Mouse (Mus musculus) megakaryocyte progenitor cell, adult 5-6 weeks (primary cell): ENCODE results near the gene Fam20b. TPM values are rescaled to one million over a fixed set of nuclear protein-coding genes. Genes with fewer than 3 reads are reported as not detected.

ENCODE experiments used
- ATAC-seq: replicated peaks from 2 replicates; pipeline ENCODE4 v1.8.0; 2016; ENCODE audit warnings: mild to moderate bottlenecking, moderate TSS enrichment, inconsistent platforms; ENCODE audit not compliant: poor library complexity
- total RNA-seq, 2 experiments: library from RNA; stranded (forward) in 1 of 2; stranded (reverse) in 1 of 2; fragments of 157-497, 149-512 nt in 1 of 2; fragments of 200-1000 nt in 1 of 2; gene quantifications; 2 replicates each; pipeline versions ENCODE4 v1.2.3 to v1.2.4; 2015 to 2017

The Fam20b gene
- total RNA-seq (2015): 15.0 and 18.5 TPM in 2 replicates
- 46.0 and 49.1 TPM in 2 replicates for total RNA-seq (2017)

- ATAC-seq: peak; percentile 90
These were observed at the start of gene Fam20b for GRCm38 (mm10) chr1:156718950-156719805. Gene Fam20b (minus strand): TSS chr1:156719086.

DNA sequence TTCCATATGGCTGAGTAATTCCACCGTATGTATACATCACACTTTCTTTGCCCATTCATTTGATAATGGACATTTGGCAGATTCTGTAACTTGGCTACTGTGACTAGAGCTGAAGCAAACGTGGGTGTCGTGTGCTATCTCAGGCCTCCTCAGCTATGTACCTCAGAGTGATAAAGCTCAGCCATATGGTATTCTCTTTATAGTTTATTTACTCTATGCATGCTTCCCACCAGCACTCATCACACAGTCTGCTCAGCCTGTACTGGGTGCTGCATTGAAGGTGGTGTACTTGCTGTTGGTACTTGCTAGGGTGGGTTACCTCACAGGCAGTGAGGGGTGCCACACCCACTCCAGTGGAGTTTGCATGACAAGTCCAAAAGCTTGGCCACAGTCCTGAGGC, 46.4 kb upstream of the Fam20b start:
- ATAC-seq: no peak

- ATAC-seq: no peak
These were observed 45.7 kb upstream of the Fam20b start for GRCm38 (mm10) chr1:156764584-156764983.

- ATAC-seq: no peak
These were observed 44.4 kb upstream of the Fam20b start for GRCm38 (mm10) chr1:156763280-156763679.

DNA sequence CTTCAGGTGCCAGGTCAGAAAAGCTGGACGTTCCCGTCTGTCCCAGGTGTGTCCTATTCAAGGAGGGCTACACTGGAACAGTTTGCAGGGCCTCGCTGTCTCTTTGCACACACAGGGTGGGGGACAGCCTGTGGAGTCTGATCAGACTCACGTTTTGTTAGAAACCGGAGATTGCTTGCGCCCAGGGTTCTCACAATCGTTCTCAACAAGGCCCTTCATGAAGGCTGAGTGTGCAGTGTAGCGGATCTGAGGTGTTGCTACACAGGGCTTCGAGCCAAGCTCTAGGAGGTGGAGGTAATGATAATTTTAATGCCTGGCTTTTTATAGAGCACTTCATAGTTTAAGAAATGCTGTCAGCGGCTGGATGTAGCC, 42.5 kb upstream of the Fam20b start:
- ATAC-seq: no peak

DNA sequence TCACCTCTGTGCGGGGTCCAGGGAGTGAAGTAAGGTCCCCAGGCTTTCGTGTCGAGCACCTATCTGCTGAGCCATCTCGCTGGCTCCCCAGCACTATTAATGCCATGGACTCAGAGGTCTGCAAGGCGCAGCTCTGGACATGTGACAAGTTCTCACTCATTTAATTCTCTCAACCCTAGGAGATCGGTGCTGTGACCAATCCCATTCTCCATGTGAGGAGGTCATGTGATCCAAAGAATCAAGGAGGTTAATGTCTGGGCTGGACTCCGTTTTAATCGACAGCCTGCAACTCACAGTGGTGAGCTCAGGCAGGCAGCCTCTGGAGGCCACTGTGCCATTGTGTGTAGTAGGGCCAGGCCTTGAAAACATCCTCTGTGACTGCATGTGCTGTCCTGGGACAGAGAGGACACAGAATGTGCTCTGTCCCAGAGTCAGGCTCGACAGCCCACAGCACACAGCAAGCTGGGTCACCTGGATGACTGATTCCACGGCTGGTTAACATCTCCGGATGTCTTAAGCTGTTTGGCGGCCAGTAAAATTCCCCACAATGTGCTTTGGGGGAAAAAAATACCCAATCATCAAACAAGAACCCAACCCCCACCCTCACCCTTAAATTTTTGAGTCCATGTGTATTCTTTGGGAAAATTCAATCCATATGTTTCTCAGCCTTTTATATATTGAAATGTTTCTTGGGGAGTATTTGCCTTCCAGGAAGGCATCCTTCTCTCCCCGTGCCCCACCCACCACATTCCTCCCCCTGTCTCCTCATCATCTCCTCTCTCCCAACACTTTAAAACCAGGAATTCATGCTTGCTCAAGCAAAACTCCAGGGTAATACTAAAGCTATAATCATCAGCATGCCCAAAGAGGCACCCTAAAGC, 41.9 kb upstream of the Fam20b start:
- no peak for ATAC-seq

DNA sequence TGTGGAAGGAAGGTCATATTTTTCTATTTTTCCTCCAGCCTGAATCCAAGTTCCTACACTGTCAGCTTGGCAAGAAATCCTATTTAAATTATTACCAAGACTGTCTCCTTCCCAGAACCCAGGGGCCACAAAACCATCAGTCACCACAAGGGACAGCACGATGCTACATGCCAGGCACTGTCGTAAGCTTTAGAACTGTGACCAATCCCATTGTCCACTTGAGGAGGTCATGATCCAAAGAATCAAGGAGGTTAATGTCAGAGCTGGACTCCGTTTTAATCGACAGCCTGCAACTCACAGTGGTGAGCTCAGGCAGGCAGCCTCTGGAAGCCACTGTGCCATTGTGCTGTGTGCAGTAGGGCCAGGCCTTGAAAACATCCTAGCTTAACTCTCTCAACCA, 39.4 kb upstream of the Fam20b start:
- no peak for ATAC-seq

- ATAC-seq: peak; percentile 53
These were observed 35.9 kb upstream of the Fam20b start for GRCm38 (mm10) chr1:156754608-156755413.

- peak; percentile 34 for ATAC-seq
These were observed 34.1 kb upstream of the Fam20b start for GRCm38 (mm10) chr1:156752990-156753389.

- peak; percentile 89 for ATAC-seq
These were observed 33.3 kb upstream of the Fam20b start for GRCm38 (mm10) chr1:156752020-156752724.

- ATAC-seq: no peak
These were observed 31.4 kb upstream of the Fam20b start for GRCm38 (mm10) chr1:156750261-156750660.

DNA sequence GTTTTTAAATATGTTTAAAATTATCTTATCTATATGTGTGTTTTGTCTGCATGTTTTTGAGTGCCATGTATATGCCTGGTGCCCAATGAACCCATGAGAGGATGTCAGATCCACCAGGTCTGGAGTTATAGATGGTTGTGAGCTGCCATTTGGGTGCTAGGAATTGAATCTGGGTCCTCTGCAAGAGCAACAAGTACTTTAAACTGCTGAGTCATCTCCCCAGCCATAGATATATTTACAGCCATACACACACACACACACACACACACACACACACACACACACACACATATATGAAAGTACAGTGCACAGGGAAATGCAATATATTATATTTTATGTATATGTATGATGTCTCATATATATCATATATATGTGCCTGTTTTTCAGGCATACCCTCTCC, 30.2 kb upstream of the Fam20b start:
- ATAC-seq: no peak

DNA sequence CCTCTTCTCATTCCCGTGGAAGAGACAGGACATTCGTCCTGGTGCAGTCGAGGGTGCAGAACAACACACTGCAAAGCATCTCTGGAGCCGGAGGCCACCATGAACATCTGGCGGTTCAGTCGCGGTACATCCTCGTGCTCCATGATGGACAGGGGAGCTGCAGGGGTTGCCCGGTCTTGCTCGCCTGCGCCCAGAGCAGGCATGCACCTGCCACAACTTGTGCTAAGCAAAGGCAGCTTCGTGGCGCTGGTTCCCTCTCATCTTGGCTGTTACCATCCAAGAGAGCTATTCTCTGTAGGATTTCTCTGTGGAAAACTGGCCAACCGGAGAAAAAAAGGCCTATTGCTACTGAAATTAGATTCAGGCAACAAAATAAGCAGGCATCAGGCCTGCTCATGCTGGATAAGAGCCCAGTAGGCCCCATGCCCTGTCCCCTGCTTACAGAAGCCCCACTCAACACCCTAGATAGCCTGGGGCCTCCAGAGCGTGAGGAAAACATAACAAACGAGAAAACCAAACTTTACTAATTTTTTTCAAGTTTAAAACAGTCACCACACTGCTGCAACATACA, 29.6 kb upstream of the Fam20b start:
- ATAC-seq: no peak

- ATAC-seq: peak; percentile 83
These were observed 26.4 kb upstream of the Fam20b start for GRCm38 (mm10) chr1:156745188-156745810.

- ATAC-seq: peak; percentile 76
These were observed 22.9 kb upstream of the Fam20b start for GRCm38 (mm10) chr1:156741482-156742411.

- ATAC-seq: peak; percentile 47
These were observed 16.9 kb upstream of the Fam20b start for GRCm38 (mm10) chr1:156735788-156736187.

GRCm38 (mm10) chr1:156734019-156734418, 15.1 kb upstream of the Fam20b start:
- ATAC-seq: no peak

- no peak for ATAC-seq
These were observed 14.7 kb upstream of the Fam20b start for GRCm38 (mm10) chr1:156733559-156733958.
